In genomic region chr2:17515686-17516085, GRCm38 (mm10) we compare ENCODE assay signal across 16 mouse cellular contexts.
"Had no signal": no experiment of that assay in that cellular context is flagged by ENCODE, and none has a peak within 500 bp of the region (broad histone marks: within the 10 kb centered on the region; RNA-seq: fewer than 3 reads in every experiment).

No protein-coding gene starts in this region.

- H3K27ac ChIP-seq: kidney, postnatal 0 days; liver, embryonic 13.5 days; midbrain, embryonic 12.5 days; neural tube, embryonic 12.5 days; stomach, embryonic 15.5 days had no signal

- H3K36me3 ChIP-seq: liver, embryonic 13.5 days; midbrain, embryonic 12.5 days; neural tube, embryonic 12.5 days; neural tube, embryonic 15.5 days; stomach, embryonic 15.5 days had no signal

- H3K4me2 ChIP-seq: liver, embryonic 13.5 days; neural tube, embryonic 12.5 days; stomach, embryonic 15.5 days had no signal

- DNase-seq: kidney, postnatal 25 days; layer of hippocampus, adult 9-11 months; liver, embryonic 13.5 days; lung, adult 2 months; lung, postnatal 14 days; lung, postnatal 4 days; right cerebral cortex, adult 18-20 months; right cerebral cortex, postnatal 14 days; spleen, adult 18-20 months; thymus, postnatal 25 days had no signal

- H3K9me3 ChIP-seq: liver, embryonic 13.5 days; midbrain, embryonic 12.5 days; neural tube, embryonic 12.5 days; neural tube, embryonic 15.5 days; stomach, embryonic 15.5 days had no signal

- H3K9ac ChIP-seq: liver, embryonic 13.5 days; midbrain, embryonic 12.5 days; neural tube, embryonic 12.5 days; neural tube, embryonic 15.5 days; stomach, embryonic 15.5 days had no signal

- H3K4me3 ChIP-seq: layer of hippocampus, adult 2 months; liver, embryonic 13.5 days; midbrain, embryonic 12.5 days; neural tube, embryonic 12.5 days; neural tube, embryonic 15.5 days; stomach, embryonic 15.5 days had no signal

- H3K4me1 ChIP-seq: liver, embryonic 13.5 days; neural tube, embryonic 12.5 days; stomach, embryonic 15.5 days had no signal

- H3K27me3 ChIP-seq: liver, embryonic 13.5 days; midbrain, embryonic 12.5 days; neural tube, embryonic 12.5 days; neural tube, embryonic 15.5 days; stomach, embryonic 15.5 days had no signal
